Mouse (Mus musculus): ENCODE measurements at regions not wholly inside any gene's neighbourhood (a gene's known extent, or its start where the extent isn't known, plus 50 kb on each side); places are given as distances from the start of the nearest gene placed in this dataset.

DNA sequence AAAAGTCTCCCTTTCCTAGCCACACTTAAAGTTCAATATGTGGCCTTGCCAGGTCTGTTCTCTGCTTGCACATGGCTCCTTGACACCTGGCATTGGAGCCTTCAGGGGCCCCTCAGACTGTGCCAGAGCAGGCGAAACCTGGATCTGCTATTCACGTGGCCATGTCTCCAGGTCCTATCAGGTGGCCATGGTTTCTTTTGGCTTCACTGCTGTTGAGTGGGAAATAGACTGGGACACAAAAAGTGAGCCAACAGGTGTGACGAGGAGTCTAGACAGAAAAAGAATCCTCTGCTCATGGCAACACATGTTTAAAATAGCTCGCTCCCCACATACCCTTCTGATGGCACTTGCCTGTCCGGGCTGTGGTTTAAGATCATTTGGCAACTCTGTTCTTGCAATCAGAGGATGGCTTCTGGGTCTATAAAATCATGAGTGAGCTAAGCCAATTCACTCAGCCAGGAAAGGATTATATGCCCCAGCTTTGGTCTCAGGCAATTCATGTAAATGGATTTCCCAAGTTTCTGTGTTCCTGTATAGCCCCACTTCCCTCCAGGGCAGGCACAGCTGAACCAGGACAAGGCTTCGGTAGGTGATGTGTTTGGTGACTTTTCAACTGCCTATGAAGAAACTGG lies 309.0 kb upstream of the Slc30a5 start:
- in situ Hi-C loops (cut with MboI, MseI) = no loop called here

DNA sequence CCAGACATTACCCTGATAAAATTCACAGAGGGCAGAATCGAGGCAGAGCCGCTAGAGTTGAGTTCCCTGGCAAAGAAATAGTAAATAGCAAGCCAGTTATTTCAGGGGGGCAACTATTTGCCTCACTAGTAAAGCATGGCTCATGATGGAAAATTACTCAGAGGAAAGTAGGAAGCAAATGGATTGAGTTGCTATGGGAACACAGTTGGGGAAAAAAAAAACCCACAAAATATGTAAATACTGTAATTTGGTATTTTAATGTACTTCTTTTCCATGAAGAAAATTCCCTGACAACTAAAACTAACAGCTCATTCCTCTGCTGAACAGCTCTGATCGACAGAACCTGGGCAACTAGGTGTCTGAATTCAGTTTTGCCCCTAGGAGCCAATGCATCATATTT lies 296.2 kb upstream of the Slc30a5 start:
- in situ Hi-C loops (cut with MboI, MseI) = no loop called here

DNA sequence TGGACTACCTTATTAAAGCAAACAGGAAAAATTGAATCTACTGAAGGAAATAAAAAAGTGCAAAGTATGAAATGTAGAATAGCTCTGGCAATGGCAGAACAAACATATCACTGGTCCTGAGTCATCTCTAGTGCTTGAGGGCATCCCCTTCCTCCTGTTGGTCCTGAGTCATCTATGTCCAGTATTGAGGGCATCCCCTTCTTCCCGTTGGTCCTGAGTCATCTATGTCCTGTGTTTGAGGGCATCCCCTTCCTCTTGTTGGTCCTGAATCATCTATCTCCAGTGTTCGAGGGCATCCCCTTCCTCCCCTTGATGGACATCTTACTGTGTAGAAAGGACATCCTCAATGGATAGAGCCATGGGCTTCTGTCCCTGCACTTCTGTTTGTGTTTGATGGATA lies 294.6 kb upstream of the Slc30a5 start:
- in situ Hi-C loops (cut with MboI, MseI) = no loop called here

DNA sequence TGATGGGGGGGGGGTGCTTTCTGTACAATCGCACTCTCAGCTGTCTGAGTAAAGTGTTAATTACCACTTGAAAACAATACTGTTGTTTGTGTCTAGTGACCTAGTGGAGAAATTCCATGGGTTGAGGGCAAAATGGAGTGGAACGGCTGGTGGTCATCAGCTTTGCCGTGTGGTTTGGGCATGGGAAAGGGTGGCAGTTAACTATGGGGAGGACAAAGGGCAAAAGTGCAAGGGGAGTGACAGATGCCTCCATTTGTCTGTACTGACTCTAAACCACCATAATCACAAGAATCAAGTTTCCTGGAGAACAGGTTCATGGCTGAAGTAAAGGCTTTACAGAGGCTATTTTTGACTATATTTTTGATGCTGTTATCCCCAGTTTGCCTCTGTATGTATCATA lies 294.0 kb upstream of the Slc30a5 start:
- in situ Hi-C loops (cut with MboI, MseI) = no loop called here

DNA sequence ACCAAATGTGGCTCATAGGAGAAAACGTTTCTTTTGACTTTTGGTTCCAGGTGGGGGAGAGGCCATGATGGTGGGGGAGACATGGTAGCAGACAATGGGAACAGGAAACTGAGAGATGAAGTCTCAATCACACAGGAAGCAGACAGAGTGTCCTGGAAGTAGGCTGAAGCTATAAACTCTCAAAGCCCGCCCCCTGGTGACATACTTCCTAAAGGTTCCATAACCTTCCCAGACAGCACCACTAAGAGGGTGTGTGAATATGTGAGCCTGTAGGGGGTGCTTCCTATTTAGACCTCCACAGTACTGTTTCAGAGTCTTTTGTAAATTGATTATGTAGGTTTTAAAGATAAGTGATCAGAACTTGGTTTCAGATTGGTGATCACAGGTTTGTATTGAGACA lies 284.1 kb upstream of the Slc30a5 start:
- in situ Hi-C loops (cut with MboI, MseI) = no loop called here

DNA sequence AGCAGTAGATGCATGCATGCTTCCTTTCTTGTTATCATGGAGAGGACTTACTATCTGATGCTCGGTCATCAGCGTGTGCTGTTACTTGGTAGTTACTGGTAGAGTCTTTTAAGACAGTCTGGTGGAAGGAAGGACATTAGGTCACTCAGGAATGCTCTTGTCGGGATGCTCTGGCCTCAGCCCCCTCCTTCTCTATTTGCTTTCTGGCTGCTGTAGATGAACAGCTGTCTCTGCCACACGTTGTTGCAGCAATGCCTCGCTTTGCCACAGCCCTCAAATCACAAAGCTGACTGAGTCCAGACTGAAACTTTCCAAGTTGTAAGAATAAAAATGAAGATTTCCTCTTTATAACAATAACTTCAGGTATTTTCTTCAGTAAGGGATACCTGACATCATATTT lies 282.1 kb upstream of the Slc30a5 start:
- in situ Hi-C loops (cut with MboI, MseI) = no loop called here

DNA sequence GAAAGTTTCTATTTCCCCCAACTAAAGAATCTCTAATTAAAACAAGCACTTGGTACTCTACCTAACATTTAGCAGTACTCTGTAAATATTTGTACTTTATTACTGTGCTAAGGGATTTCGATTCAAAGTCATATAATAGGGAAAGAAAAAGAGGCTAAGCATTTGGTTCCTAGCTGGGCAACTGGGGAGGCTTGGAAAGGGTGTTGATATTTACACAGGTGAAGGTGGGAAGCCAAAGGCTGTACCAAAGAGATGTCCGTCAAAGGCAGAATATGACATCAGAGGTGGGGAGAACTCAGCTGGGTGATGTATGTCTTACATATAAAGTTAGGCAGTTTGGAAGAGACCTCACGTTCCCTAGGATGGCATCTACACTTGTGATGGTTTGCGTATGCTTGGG lies 278.9 kb upstream of the Slc30a5 start:
- in situ Hi-C loops (cut with MboI, MseI) = no loop called here

DNA sequence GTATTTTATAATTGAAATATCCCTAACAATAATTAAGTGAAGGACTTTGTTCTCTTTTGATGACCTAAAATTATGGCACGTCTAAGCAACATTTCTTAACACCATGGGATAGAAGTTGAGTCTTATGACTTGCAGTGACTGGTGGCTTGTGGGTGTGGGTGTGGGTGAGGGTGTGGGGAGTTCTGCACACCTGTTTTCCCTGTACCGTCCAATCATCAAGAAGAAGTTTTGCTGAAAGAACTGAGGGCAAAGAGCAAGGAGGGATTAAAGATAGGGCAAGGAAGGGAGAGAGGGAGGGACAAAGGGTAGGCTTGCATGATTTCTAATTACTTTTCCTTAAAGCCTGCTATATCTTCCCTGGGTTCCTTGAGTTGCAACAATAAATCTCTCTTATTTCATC lies 278.5 kb upstream of the Slc30a5 start:
- in situ Hi-C loops (cut with MboI, MseI) = no loop called here

DNA sequence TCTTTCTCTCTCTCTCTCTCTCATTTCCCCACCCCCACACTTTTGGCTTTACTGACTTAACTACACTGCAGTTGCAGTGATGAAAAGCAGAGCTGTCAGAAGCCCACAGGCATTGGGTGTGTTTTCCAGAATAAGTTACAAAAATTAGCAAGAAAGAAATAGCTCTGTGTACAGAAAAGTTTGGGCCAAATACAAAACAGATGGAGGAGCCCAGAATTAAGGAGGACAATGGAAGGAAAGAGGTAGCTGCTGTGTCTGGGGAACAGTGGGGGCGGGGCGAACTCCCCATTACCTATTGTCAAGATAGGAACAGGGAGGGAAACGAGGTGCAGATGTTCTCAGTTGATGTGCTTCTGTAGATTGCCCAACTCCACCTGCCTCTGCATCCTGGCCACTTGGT lies 267.4 kb upstream of the Slc30a5 start:
- in situ Hi-C loops (cut with MboI, MseI) = no loop called here

DNA sequence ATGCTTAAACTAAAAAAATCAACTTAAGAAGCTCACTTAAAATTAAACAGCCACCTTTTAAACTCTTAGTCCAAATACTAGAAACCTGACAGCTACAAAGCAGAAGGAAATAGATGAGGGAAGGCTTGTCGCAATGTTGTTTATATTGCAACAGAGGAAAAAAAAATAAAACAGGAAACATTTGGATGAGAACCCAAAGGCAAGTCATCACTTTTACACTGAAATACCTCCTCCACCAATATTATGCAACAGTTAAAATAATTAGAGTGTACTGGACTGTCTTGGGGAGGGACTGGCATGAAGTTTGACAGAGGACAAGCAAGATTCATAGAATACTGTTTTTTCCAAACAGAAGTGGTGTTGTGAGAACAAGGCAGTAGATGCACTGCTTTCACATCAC lies 263.6 kb upstream of the Slc30a5 start:
- in situ Hi-C loops (cut with MboI, MseI) = no loop called here

DNA sequence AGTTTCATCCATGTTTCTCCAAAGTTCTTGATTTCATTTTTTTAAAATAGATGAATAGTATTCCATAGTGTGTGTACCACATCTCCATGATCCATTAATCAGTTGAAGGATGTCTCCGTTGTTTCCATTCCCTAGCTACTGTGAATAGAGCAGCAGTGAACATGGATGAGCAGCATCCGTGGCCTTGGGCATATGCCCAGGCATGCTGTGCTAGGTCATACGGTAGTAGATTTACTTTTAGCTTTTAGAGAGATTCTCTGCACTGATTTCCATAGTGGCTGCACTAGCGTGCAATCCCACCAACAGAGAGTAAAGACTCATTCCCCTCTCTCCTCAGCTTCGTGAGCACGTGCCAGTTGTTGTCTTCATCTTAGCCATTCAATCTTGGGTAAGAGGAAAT lies 263.0 kb upstream of the Slc30a5 start:
- in situ Hi-C loops (cut with MboI, MseI) = no loop called here

DNA sequence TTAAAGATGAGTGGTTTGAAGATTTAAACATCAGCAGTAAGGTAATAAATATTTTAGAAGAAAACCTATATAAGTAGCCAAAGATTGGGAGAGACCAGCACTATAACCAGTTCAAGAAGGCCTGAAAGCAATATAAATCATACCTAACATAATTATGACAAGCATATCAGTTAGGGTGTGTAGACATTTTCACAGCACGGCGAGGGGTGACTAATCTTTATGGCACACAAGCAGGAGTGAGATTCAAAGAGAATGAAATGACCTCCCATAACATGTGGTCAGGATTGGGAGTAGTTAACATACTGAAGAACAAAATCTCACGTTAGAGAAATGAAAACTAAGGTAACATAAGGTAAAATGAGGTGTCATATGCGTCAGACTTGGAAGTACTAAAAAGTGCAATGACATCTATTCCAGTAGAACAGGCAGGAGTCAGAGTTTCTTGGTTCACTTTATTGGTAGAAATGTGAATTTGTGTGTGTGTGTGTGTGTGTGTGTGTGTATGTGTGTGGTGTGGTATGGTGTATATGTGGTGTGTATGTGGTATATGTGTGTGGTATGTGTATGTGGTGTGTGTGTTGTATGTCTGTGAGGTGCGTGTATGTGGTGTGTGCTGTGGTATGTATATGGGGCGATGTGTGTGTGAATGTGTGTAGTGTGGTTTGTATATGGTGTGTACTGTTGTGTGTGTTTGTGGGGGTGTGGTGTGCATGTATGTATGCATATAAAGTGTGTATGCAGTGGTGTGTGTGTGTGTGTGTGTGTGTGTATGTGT lies 262.0 kb upstream of the Slc30a5 start:
- in situ Hi-C loops (cut with MboI, MseI) = no loop called here

DNA sequence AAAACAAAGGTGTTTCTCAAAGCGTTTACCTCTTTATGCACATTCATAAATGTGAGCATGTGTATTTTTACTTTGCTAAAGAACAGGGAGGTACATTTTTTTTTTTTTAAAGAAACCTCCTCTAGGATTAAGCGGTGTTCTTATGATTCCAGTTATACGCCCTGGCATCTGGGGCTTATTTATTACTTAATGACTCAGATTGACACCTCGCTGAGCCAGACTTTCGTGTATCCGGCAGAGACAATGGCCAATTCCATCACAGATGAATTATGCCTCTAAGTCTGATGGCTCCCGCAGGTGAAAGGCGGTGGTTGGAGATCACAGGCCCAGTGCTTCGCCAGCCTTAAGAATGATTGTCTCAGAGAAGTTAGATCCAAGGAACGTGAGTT lies 259.5 kb upstream of the Slc30a5 start:
- in situ Hi-C loops (cut with MboI, MseI) = no loop called here

DNA sequence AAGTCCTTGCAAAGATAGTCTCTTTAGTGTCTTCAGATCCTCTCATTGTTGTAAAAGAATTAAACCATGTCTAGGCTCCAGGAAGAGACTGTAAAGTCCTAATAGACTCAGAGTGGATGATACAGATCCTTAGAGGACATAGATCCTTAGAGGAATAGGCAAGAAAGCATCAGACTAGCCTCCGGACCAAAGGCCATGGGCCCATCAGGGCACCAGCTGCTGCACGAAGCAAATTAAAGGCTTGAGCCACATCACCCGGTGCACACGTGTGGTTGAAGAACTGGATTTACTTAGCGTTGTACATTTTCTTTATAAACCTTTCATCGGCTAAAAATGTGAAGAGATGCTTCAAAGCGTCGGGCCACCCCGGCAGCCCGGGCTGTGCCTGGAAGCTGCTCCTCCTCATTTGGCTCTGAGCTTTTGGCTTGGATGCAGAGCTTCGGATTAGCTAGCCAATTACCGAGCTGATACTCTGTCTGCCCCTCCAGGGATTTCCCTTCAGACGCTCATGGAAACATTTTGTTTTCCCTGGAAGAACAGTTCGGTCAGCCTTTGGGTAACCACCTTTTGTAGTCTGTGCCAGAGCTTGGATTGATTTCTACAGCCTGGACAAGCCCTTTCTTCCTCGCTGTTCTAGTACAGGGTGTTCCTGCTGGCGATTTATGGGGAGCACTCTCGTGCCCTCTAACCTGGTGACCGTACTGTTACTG lies 259.0 kb upstream of the Slc30a5 start:
- in situ Hi-C loops (cut with MboI, MseI) = no loop called here

DNA sequence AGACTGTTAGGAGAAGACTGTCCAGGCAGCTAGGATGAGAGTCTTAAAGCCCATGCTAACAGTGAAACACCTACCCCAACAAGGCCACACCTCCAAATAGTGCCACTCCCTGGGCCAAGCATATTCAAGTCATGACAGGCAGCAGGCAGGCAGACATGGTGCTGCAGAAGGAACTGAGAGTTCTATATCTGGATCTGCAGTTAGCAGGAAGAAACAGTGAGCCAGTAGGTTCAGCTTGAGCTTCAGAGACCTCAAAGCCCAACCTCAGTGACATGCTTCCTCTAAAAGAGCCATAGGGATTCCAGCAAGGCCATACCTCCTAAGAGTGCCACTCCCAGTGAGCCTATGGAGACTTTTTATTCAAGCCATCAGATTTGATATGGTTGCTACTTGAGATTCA lies 252.0 kb upstream of the Slc30a5 start:
- in situ Hi-C loops (cut with MboI, MseI) = no loop called here

DNA sequence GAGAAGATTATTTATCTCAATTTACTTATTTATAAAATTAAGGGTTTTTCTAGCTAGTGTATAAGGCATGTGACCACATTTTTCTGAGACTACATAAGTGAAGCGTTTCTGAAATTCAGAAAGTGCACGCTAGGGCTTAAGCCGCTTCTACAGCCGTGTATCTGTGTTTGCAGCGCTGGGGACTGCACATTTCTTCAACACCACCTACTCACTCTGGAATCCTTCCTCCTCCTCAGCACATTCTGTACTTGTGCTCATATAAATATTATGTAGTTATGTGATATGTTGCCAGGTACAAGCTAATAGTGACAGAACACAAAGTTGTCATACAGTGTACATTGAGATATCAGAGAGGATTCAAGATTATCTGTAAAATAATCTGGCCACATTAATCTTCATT lies 251.0 kb upstream of the Slc30a5 start:
- in situ Hi-C loops (cut with MboI, MseI) = no loop called here

DNA sequence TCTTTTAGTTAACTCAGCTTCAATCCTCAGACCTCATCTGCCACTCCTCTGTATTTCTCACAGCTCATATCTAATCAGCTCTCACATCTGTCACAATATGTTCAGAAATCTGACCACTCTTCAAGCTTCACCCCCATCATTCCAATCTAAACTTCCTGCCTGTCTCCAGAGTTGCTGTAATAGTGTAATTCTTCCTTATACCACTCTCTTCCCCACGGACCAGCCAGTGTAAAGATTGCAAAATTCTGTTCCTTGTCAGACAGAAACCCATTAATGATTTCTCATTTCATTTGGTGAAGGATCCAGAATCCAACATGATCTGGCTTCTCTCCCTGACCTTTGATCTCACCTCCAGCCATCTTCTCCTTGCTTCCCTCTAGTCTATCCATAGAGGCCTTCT lies 250.2 kb upstream of the Slc30a5 start:
- in situ Hi-C loops (cut with MboI, MseI) = no loop called here

DNA sequence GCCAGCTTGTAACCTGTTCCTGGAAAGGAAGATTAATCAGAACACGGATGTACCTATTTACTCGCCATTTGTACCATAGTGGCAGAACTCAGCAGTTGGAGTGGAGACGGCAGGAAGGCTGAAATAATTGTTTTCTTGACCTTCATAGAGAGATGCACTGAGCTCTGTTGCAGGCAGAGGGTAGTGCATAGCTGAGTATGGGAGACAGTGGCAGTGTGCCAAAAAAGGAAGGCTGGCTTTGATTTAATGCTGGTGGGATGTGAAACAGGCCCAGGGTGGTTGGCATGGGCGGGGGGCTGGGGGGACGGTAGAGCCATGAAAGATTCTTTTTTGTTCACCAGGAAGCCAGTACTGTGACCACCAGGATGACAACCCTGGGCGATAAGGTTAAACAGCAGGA lies 235.3 kb upstream of the Slc30a5 start:
- in situ Hi-C loops (cut with MboI, MseI) = no loop called here

DNA sequence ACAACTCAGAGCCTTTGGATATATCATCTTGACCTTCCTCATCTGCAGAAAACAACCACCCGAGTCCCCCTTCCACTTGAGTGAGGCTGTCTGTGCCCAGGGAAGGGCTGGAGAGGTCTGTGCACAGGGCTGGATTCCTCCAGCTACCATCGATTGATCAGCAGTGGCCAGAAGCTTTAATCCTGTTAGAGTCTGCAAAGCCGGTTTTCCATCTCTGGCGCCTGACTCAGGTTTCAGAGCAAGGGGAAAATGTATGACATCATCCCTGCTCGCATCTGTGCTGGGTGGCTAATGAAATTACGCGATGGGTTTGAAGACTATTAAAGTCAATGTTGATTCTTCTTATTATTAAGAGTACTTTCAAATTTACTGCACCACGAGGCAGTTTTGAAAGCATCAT lies 229.4 kb upstream of the Slc30a5 start:
- in situ Hi-C loops (cut with MboI, MseI) = no loop called here

DNA sequence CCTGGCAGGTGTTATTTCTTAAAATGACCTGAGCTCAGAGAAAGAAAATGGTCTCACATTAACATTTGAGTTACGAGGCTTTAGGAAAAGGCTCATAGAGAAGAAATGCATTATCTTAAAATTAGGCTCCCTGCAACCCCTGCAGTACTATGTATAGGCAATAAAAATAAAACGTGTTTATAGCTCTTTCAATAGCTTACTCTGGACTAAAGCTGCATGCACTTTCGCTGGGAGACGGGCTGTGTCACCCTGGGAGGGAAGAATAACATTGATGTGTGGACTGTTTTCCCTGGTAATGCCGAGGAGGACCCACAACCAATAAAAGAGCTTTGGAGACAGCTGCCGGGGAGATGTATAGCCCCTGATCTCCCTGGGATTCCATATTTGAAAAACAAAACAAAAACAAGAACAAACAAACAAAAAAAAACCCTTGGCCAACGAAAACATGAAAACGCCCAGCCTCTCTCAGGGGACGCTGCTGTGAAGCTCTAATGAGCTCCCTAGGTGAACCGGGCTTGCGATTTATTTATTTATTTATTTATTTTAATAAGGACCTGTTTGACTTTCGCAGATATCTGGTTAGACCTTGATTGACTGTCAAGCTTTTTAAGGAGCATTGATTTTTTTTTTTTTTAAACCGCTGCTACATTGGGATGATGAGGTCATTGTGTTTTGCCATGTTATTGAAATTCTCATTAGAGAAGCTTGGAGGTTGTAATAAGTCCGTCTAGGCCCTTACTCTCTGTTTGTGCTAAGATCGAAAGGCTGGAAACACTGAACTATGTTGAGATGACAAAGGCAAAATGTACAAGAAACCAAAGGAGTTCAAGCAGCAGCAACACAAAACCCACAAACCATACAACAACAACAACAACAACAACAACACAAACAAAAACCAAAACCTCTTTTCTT lies 228.3 kb upstream of the Slc30a5 start:
- in situ Hi-C loops (cut with MboI, MseI) = no loop called here

DNA sequence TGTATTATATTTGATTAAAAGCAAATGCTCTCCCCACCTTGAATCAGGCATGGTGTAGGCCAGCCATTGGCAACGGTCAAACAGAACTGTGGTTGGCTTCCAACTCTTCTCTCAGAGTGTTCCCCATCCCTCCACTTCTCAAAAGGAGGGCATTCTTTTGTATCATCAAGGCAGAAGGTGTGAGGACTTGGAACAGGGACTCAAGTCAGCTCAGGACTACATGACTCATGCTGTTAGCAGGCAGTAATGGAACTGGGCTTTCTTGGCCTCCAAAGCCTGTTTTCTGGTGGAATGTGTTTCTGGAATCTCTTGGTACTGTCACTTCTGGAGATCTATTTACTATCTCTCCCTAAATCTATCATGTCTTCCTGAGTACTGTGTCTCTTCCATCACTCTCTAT lies 216.3 kb upstream of the Slc30a5 start:
- in situ Hi-C loops (cut with MboI, MseI) = no loop called here

DNA sequence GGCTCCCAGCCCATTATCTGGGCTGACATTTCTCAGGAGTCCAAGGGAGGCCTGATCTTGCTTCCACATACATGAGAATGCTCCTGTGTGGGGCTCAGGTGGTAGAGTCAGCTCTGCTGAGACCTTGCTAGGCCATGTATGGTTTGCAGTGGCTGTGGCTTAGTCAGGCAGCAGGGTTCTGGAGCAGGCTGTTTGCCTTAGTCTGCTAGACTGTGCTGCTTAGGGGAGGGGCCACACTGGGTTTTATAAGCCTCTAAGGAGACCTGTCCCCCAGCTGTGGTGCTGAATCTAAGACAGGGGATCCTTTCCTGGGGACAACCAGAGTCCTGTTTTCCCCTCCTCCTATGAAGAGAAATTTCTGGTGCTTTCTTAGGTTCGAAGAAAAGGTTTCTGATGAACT lies 199.4 kb upstream of the Slc30a5 start:
- in situ Hi-C loops (cut with MboI, MseI) = no loop called here
